Mouse (Mus musculus) lung, embryonic 16.5 days (tissue): ENCODE data around the gene Rasgef1b. TPM values are rescaled to one million over a fixed set of nuclear protein-coding genes. Genes with fewer than 3 reads are reported as not detected.

Experiments used
- ATAC-seq: fragments of 200-750 bp; cut with Nextera tagmentation; 2 replicates; pipeline ENCODE4 v1.8.0; 2017; ENCODE audit warnings: low read depth, mild to moderate bottlenecking, moderate library complexity
- H3K27ac ChIP-seq: fragments of 300-500 bp; sonication (generic); 2 replicates; pipeline ENCODE4 v1.5.1; 2014; ENCODE audit warnings: mild to moderate bottlenecking, control low read depth, low read length
- H3K27me3 ChIP-seq: fragments of 300-500 bp; sonication (generic); 2 replicates; pipeline ENCODE4 v1.6.1; 2014; ENCODE audit warnings: low read depth, low read length, mixed read lengths; ENCODE audit not compliant: control insufficient read depth, insufficient read depth
- H3K36me3 ChIP-seq: fragments of 300-500 bp; sonication (generic); 2 replicates; pipeline ENCODE4 v1.6.1; 2014; ENCODE audit warnings: low read length; ENCODE audit not compliant: control insufficient read depth, insufficient read depth
- H3K4me1 ChIP-seq: fragments of 300-500 bp; sonication (generic); replicated peaks from 2 replicates; pipeline ENCODE4 v1.6.1; 2014; ENCODE audit warnings: low read length, mixed read lengths; ENCODE audit not compliant: control insufficient read depth, insufficient read depth
- H3K4me2 ChIP-seq: fragments of 300-500 bp; sonication (generic); 2 replicates; pipeline ENCODE4 v1.6.1; 2014; ENCODE audit warnings: low read depth, low read length, control low read depth
- H3K4me3 ChIP-seq: fragments of 300-500 bp; sonication (generic); 2 replicates; pipeline ENCODE4 v1.5.1; 2014; ENCODE audit warnings: mild to moderate bottlenecking, low read length, control low read depth
- H3K9ac ChIP-seq: fragments of 300-500 bp; sonication (generic); 2 replicates; pipeline ENCODE4 v1.6.1; 2014; ENCODE audit warnings: low read length, control low read depth
- H3K9me3 ChIP-seq: fragments of 300-500 bp; sonication (generic); 2 replicates; pipeline ENCODE4 v1.6.1; 2016; ENCODE audit warnings: low read length; ENCODE audit not compliant: control insufficient read depth
- WGBS: fragments of 180-500 bp; shearing (Covaris S2); extraction: QIAGEN DNeasy Blood & Tissue Kit; methylation state at CpG from one replicate; pipeline ENCODE4 v1.1.7; 2014; 5-methylcytosine and 5-hydroxymethylcytosine counted together
- polyA plus RNA-seq: library from polyadenylated mRNA; unstranded; fragments of >200 nt; fragmentation: Nextera tagmentation; extraction: Ambion mirVana; gene quantifications from 2 replicates; pipeline ENCODE4 v1.2.1, GENCODE M21; 2015

Gene Rasgef1b
- polyA plus RNA-seq, 1 experiment from 2014 or later: 17.3 TPM

DNA sequence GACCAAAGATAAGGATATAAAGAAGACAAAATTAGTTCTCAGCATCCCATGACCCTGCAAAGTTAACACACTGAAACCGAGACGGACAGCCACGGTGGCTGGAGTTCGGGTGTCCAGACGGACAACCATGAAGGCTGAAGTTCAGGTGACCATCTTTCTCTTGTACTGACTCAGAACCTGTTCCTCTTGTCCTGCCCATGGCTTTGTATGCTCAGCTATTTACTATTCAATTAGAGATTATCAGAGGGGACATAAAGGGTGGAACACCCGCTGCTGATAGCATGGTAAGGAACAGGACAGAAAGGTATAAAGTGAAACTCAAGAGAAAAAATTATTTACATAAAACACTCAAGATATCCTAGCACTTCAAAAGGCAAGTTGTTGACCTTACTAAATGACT is 390.0 kb downstream of the Rasgef1b start:
- Histone ChIP-seq H3K9ac (no peak overlapping the region), H3K36me3 (no peaks in the 10 kb centered on the region), H3K4me1 (peaks cover 9% of the 10 kb centered on the region; the same call in 1 of the 2 replicates), H3K4me3 (no peak overlapping the region), H3K27me3 (no peaks in the 10 kb centered on the region), H3K9me3 (no peaks in the 10 kb centered on the region), H3K27ac (no peak overlapping the region), H3K4me2 (no peak overlapping the region)
- ATAC-seq: no peak
- 69% methylated on average over 6 of the region's 6 CpGs for WGBS

GRCm38 (mm10) chr5:99336427-99336826 is 392.4 kb downstream of the Rasgef1b start:
- Histone ChIP-seq H3K27ac (no peak overlapping the region), H3K4me1 (peaks cover 9% of the 10 kb centered on the region; the same call in 1 of the 2 replicates), H3K4me2 (no peak overlapping the region), H3K4me3 (no peak overlapping the region), H3K27me3 (no peaks in the 10 kb centered on the region), H3K9me3 (no peaks in the 10 kb centered on the region), H3K9ac (no peak overlapping the region), H3K36me3 (no peaks in the 10 kb centered on the region)
- ATAC-seq: no peak
- WGBS: 66% methylated on average over 11 of the region's 11 CpGs

- Histone ChIP-seq H3K36me3 (no peaks in the 10 kb centered on the region), H3K4me3 (no peak overlapping the region), H3K9me3 (no peaks in the 10 kb centered on the region), H3K9ac (no peak overlapping the region), H3K4me1 (peaks cover 8% of the 10 kb centered on the region; the same call in 1 of the 2 replicates), H3K27ac (no peak overlapping the region), H3K27me3 (no peaks in the 10 kb centered on the region), H3K4me2 (no peak overlapping the region)
- ATAC-seq: no peak
- whole genome bisulfite sequencing: 70% methylated on average over 5 of the region's 5 CpGs
Measured at GRCm38 (mm10) chr5:99334017-99334416, 394.8 kb downstream of the Rasgef1b start.

- Histone ChIP-seq H3K27ac (no peak overlapping the region), H3K9ac (no peak overlapping the region), H3K4me3 (no peak overlapping the region), H3K9me3 (no peaks in the 10 kb centered on the region), H3K4me1 (peaks cover 7% of the 10 kb centered on the region; the same call in 1 of the 2 replicates), H3K36me3 (no peaks in the 10 kb centered on the region), H3K27me3 (no peaks in the 10 kb centered on the region), H3K4me2 (no peak overlapping the region)
- 80% methylated on average over 2 of the region's 2 CpGs for WGBS
- ATAC-seq: no peak
Measured at GRCm38 (mm10) chr5:99332021-99332420, 396.8 kb downstream of the Rasgef1b start.

DNA sequence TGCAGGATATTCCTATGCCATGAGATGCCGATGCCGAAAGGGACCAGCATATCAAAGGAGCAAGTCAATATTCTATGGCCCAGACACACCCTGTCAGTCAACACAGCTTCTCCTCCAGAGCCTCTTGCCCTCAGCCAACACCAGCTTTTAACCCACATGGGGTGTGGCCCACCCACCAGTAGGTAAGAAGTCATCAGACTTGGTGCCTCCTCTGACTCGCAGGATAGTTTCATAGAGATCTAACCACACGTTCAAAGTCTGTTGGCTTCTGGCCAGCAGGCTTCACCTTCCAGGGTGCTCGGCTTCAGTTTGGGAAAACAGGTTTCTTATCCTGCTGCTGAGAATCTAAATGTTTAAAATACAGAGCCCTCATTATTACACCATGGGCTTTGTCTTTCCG is 399.8 kb downstream of the Rasgef1b start:
- H3K9me3 ChIP-seq: no peaks in the 10 kb centered on the region
- no peak overlapping the region for H3K4me3 ChIP-seq
- H3K27ac ChIP-seq: no peak overlapping the region
- no peaks in the 10 kb centered on the region for H3K36me3 ChIP-seq
- no peak overlapping the region for H3K4me2 ChIP-seq
- peak; percentile 49; the same call in 1 of the 2 replicates for ATAC-seq
- H3K27me3 ChIP-seq: no peaks in the 10 kb centered on the region
- H3K9ac ChIP-seq: no peak overlapping the region
- whole genome bisulfite sequencing: 39% methylated on average over 6 of the region's 6 CpGs
- H3K4me1 ChIP-seq: peaks cover 7% of the 10 kb centered on the region; the same call in 1 of the 2 replicates

DNA sequence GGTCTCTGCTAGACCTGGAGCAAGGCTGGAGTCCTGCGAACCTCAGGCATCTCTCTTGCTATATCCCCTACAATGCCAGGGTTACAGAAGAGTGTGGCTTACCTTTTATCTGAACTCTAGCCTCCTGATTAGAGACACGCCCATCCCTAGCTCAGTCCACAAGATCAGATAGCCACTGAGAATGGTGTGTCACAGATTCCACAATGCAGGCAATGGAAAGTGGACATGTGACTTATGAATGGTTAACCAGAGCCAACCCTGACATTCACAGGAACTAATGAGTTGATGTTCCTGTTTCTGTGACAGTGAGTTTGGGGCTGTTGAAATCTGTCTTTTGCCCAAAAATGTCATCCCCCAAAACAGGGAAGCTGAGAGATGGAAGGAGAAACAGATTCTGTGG is 401.8 kb downstream of the Rasgef1b start:
- H3K27me3 ChIP-seq: no peaks in the 10 kb centered on the region
- no peak overlapping the region for H3K4me2 ChIP-seq
- H3K4me3 ChIP-seq: no peak overlapping the region
- no peaks in the 10 kb centered on the region for H3K9me3 ChIP-seq
- 71% methylated on average over 2 of the region's 2 CpGs for WGBS
- no peaks in the 10 kb centered on the region for H3K36me3 ChIP-seq
- H3K9ac ChIP-seq: no peak overlapping the region
- no peak overlapping the region for H3K27ac ChIP-seq
- H3K4me1 ChIP-seq: peaks cover 7% of the 10 kb centered on the region; the same call in 1 of the 2 replicates
- no peak for ATAC-seq

- Histone ChIP-seq H3K9me3 (no peaks in the 10 kb centered on the region), H3K27me3 (no peaks in the 10 kb centered on the region), H3K4me3 (no peak overlapping the region), H3K9ac (no peak overlapping the region), H3K4me2 (no peak overlapping the region), H3K27ac (no peak overlapping the region), H3K36me3 (no peaks in the 10 kb centered on the region), H3K4me1 (peaks cover 7% of the 10 kb centered on the region; the same call in 1 of the 2 replicates)
- ATAC-seq: no peak
Measured at GRCm38 (mm10) chr5:99325301-99325700, 403.6 kb downstream of the Rasgef1b start.

DNA sequence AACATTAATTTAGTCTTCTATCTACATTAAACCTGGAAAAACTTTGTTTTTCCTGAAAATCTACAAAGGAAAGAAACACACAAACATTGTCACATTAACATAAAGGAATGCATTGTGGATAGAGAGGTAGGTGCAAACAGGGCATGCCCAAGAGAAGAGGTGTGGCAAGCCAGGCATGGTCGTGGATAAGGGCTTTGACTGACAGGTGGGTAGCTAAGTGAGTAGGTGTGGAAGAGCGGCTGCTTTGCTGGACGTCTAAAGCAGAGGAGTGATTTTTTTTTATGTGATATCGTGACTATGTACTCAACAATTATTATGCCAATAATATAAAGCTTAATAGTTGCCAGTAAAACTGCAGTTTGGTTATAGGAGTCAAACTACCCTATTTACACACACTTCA is 408.1 kb downstream of the Rasgef1b start:
- 64% methylated on average over 4 of the region's 4 CpGs for WGBS
- H3K27ac ChIP-seq: no peak overlapping the region
- no peaks in the 10 kb centered on the region for H3K9me3 ChIP-seq
- H3K27me3 ChIP-seq: no peaks in the 10 kb centered on the region
- ATAC-seq: no peak
- no peak overlapping the region for H3K4me3 ChIP-seq
- H3K36me3 ChIP-seq: no peaks in the 10 kb centered on the region
- H3K4me1 ChIP-seq: 0 out of 2 replicates have a peak, but pooled peaks cover 2% of the 10 kb centered on the region
- H3K4me2 ChIP-seq: no peak overlapping the region
- H3K9ac ChIP-seq: no peak overlapping the region

DNA sequence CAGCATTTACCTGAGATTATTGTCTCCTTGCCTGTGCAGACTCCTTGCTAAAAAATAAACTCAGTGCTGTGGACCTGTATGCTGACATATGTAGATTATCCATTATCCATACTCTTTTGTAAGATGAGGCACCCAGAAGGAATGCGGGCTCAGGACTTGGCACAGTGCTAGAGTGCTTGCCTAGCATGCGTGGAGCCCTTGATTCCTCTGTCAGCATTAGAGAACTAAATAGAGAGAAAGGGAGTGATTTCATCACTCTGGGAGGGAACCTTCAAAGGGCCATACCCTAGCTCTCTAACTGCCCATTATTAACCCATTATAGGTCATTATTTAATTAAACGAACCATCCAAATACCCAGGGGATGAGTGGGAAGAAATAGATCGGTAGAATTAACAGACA is 430.9 kb downstream of the Rasgef1b start:
- ATAC-seq: peak; percentile 71; the same call in 1 of the 2 replicates
- no peak overlapping the region for H3K27ac ChIP-seq
- H3K9me3 ChIP-seq: no peaks in the 10 kb centered on the region
- H3K4me2 ChIP-seq: no peak overlapping the region
- H3K9ac ChIP-seq: no peak overlapping the region
- no peak overlapping the region for H3K4me3 ChIP-seq
- no peaks in the 10 kb centered on the region for H3K27me3 ChIP-seq
- H3K36me3 ChIP-seq: no peaks in the 10 kb centered on the region
- WGBS: 55% methylated on average over 4 of the region's 4 CpGs
- H3K4me1 ChIP-seq: 0 out of 2 replicates have a peak, but pooled peaks cover 4% of the 10 kb centered on the region

GRCm38 (mm10) chr5:99296348-99296747 is 432.5 kb downstream of the Rasgef1b start:
- Histone ChIP-seq H3K9me3 (no peaks in the 10 kb centered on the region), H3K9ac (no peak overlapping the region), H3K4me3 (no peak overlapping the region), H3K36me3 (no peaks in the 10 kb centered on the region), H3K27ac (no peak overlapping the region), H3K4me2 (no peak overlapping the region), H3K27me3 (no peaks in the 10 kb centered on the region), H3K4me1 (peaks cover 8% of the 10 kb centered on the region)
- WGBS: 76% methylated on average over 2 of the region's 2 CpGs
- no peak for ATAC-seq
